Mouse (Mus musculus): ENCODE measurements around the gene Slamf6.
"Not testable (repeated sequence)": the region's sequence is repeated elsewhere in the genome, so short reads cannot be mapped to it uniquely, and the experiment has no call there.

Gene Slamf6

GRCm38 (mm10) chr1:171917305-171918039 lies at the start of gene Slamf6:
Gene Slamf6 (plus strand): TSS chr1:171917515.
- ATAC-seq (ENCODE audit: low TSS enrichment): no peak

GRCm38 (mm10) chr1:171886989-171887388 lies 30.3 kb upstream of the Slamf6 start:
- ATAC-seq (ENCODE audit: low TSS enrichment): peak; percentile 99

GRCm38 (mm10) chr1:171895364-171895763 lies 22.0 kb upstream of the Slamf6 start, which contains the start of gene Gm10521:
Gene Gm10521 (plus strand): TSS chr1:171895664.
- ATAC-seq (ENCODE audit: low TSS enrichment): not testable (repeated sequence)

GRCm38 (mm10) chr1:171904011-171904410 lies 13.3 kb upstream of the Slamf6 start:
- ATAC-seq (ENCODE audit: low TSS enrichment): no peak

- ATAC-seq (ENCODE audit: low TSS enrichment): no peak
Measured at GRCm38 (mm10) chr1:171915638-171916458, 1.5 kb upstream of the Slamf6 start.

GRCm38 (mm10) chr1:171918136-171918920 lies 1.0 kb downstream of the Slamf6 start:
- no peak for ATAC-seq (ENCODE audit: low TSS enrichment)

- no peak for ATAC-seq (ENCODE audit: low TSS enrichment)
Measured at GRCm38 (mm10) chr1:171919193-171919592, 1.9 kb downstream of the Slamf6 start.

- ATAC-seq (ENCODE audit: low TSS enrichment): no peak
Measured at GRCm38 (mm10) chr1:171919901-171920510, 2.7 kb downstream of the Slamf6 start.

- no peak for ATAC-seq (ENCODE audit: low TSS enrichment)
Measured at GRCm38 (mm10) chr1:171920989-171921621, 3.8 kb downstream of the Slamf6 start.

- ATAC-seq (ENCODE audit: low TSS enrichment): no peak
Measured at GRCm38 (mm10) chr1:171921641-171922040, 4.3 kb downstream of the Slamf6 start.

- peak; percentile 89 for ATAC-seq (ENCODE audit: low TSS enrichment)
Measured at GRCm38 (mm10) chr1:171922844-171923243, 5.5 kb downstream of the Slamf6 start.

GRCm38 (mm10) chr1:171924900-171925299 lies 7.6 kb downstream of the Slamf6 start:
- peak; percentile 90 for ATAC-seq (ENCODE audit: low TSS enrichment)

GRCm38 (mm10) chr1:171933851-171934250 lies 16.5 kb downstream of the Slamf6 start:
- no peak for ATAC-seq (ENCODE audit: low TSS enrichment)

- ATAC-seq (ENCODE audit: low TSS enrichment): peak; percentile 84
Measured at GRCm38 (mm10) chr1:171938952-171939948, 21.9 kb downstream of the Slamf6 start.

GRCm38 (mm10) chr1:171940626-171941025 lies 23.3 kb downstream of the Slamf6 start:
- ATAC-seq (ENCODE audit: low TSS enrichment): no peak

- no peak for ATAC-seq (ENCODE audit: low TSS enrichment)
Measured at GRCm38 (mm10) chr1:171946447-171946995, 29.2 kb downstream of the Slamf6 start.

GRCm38 (mm10) chr1:171948161-171948945 lies 31.0 kb downstream of the Slamf6 start:
- no peak; the same call in 1 of the 2 replicates for ATAC-seq (ENCODE audit: low TSS enrichment)

GRCm38 (mm10) chr1:171948946-171949508 lies 31.7 kb downstream of the Slamf6 start:
- no peak for ATAC-seq (ENCODE audit: low TSS enrichment)

All from frontal cortex, adult (tissue).